Comparison of ENCODE assay signal across 16 mouse cellular contexts in the genomic region with DNA sequence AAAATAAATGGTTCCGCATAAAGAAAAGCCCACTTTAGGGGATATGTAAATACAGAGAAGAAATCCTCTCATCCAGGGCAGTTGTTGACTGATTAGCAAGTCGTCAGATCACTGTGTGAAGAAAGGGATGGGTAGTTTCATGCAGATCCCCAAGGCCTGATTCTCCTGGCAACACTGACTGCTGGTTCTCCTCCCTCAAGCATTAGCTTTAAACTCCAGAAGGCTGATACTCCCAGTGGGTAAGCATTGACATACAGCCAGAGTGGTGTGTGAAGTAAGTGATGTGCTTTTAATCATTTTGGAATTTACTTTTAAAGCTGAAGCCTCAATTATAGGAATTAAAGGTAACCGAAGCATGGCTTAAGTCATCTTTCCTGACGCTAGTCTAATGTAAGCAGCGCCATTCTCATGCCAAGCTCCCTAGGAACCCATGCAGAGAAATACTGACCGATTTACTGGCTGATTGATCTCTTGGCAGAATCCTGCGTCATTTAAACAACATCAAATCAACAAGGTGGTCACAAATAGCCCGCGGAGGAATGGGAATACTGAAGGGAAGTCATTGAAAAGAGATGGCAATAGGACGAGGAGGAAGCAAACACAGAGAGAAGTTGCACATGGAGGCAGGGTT.
DNase-seq lines count a peak whose midpoint lies in the region; ATAC-seq lines count a peak whose summit lies in the region.
"Had no signal": no experiment of that assay in that cellular context is flagged by ENCODE, and none has a peak within 500 bp of the region (broad histone marks: within the 10 kb centered on the region; RNA-seq: fewer than 3 reads in every experiment).

No protein-coding gene starts in this region.

- no peak overlapping the region for H3K27ac ChIP-seq in forebrain, embryonic 14.5 days (ENCODE audit: low read depth, low read length)
- H3K27ac ChIP-seq in forebrain, embryonic 16.5 days (ENCODE audit: low read length) = no peak overlapping the region
- H3K27ac ChIP-seq in midbrain, embryonic 14.5 days (replicated peaks; ENCODE audit: low read depth, low read length) = no peak overlapping the region
- H3K27ac ChIP-seq in midbrain, embryonic 10.5 days (replicated peaks) = no peak overlapping the region
- H3K27ac ChIP-seq in midbrain, embryonic 16.5 days (ENCODE audit: low read length) = no peak overlapping the region
- H3K27ac ChIP-seq: embryonic facial prominence, embryonic 13.5 days; limb, embryonic 15.5 days had no signal

- no peak overlapping the region for H3K4me3 ChIP-seq in forebrain, embryonic 14.5 days (ENCODE audit: low read depth, low read length)
- H3K4me3 ChIP-seq in forebrain, embryonic 16.5 days (replicated peaks; ENCODE audit: low read length) = no peak overlapping the region
- H3K4me3 ChIP-seq in midbrain, embryonic 14.5 days (replicated peaks; ENCODE audit: low read depth, low read length) = no peak overlapping the region
- no peak overlapping the region for H3K4me3 ChIP-seq in midbrain, embryonic 10.5 days
- no peak overlapping the region for H3K4me3 ChIP-seq in midbrain, embryonic 16.5 days (ENCODE audit: low read depth, low read length)
- H3K4me3 ChIP-seq: embryonic facial prominence, embryonic 13.5 days; limb, embryonic 15.5 days had no signal

- no peaks in the 10 kb centered on the region for H3K27me3 ChIP-seq in forebrain, embryonic 14.5 days (replicated peaks; ENCODE audit: control insufficient read depth, insufficient read depth, low read length)
- H3K27me3 ChIP-seq in forebrain, embryonic 16.5 days (replicated peaks; ENCODE audit: control insufficient read depth, insufficient read depth, low read length) = no peaks in the 10 kb centered on the region
- no peaks in the 10 kb centered on the region for H3K27me3 ChIP-seq in midbrain, embryonic 14.5 days (ENCODE audit: control insufficient read depth, insufficient read depth, low read length)
- H3K27me3 ChIP-seq in midbrain, embryonic 10.5 days (ENCODE audit: low read depth, poor library complexity, severe bottlenecking) = no peaks in the 10 kb centered on the region
- H3K27me3 ChIP-seq in midbrain, embryonic 16.5 days (ENCODE audit: control insufficient read depth, insufficient read depth, low read depth, low read length) = no peaks in the 10 kb centered on the region
- H3K27me3 ChIP-seq: embryonic facial prominence, embryonic 13.5 days; limb, embryonic 15.5 days had no signal

- no peak for ATAC-seq in forebrain, embryonic 14.5 days
- ATAC-seq in forebrain, embryonic 16.5 days = no peak
- no peak for ATAC-seq in midbrain, embryonic 14.5 days (ENCODE audit: low FRiP score, low TSS enrichment)
- ATAC-seq in midbrain, embryonic 16.5 days = peak; percentile 71
- ATAC-seq: lung, postnatal 0 days had no signal

- peak; percentile 0 for DNase-seq in forebrain, embryonic 14.5 days (ENCODE audit: low spot score)
- DNase-seq in midbrain, embryonic 14.5 days = peak; percentile 10
- DNase-seq in midbrain, embryonic 10.5 days (ENCODE audit: low spot score) = no peak
- peak; percentile 15 to 19 for DNase-seq in gastrocnemius, adult 8-10 months (ENCODE audit: low spot score in 2 of 2)
- no peak for DNase-seq in heart, postnatal 4 days
- no peak for DNase-seq in right cerebral cortex, postnatal 4 days
- DNase-seq: B cell, adult 2 months; cerebellum, adult 9-10 months; kidney, adult 2 months; kidney, postnatal 10 days; thymus, postnatal 14 days had no signal

- no peak overlapping the region for H3K9ac ChIP-seq in forebrain, embryonic 14.5 days (ENCODE audit: low read length)
- H3K9ac ChIP-seq in forebrain, embryonic 16.5 days (replicated peaks; ENCODE audit: low read depth, low read length) = no peak overlapping the region
- H3K9ac ChIP-seq in midbrain, embryonic 14.5 days (replicated peaks; ENCODE audit: low read length) = no peak overlapping the region
- no peak overlapping the region for H3K9ac ChIP-seq in midbrain, embryonic 16.5 days (ENCODE audit: low read depth, low read length)
- H3K9ac ChIP-seq: embryonic facial prominence, embryonic 13.5 days; limb, embryonic 15.5 days had no signal

- 71% methylated on average over 10 of the region's 10 CpGs for WGBS in forebrain, embryonic 14.5 days
- 66% methylated on average over 10 of the region's 10 CpGs for WGBS in forebrain, embryonic 16.5 days
- WGBS in midbrain, embryonic 14.5 days = 58% methylated on average over 10 of the region's 10 CpGs
- 69% methylated on average over 10 of the region's 10 CpGs for WGBS in midbrain, embryonic 10.5 days
- WGBS in midbrain, embryonic 16.5 days = 57% methylated on average over 10 of the region's 10 CpGs

- no peaks in the 10 kb centered on the region for H3K4me1 ChIP-seq in forebrain, embryonic 14.5 days (ENCODE audit: control insufficient read depth, insufficient read depth, low read length)
- H3K4me1 ChIP-seq in forebrain, embryonic 16.5 days (replicated peaks; ENCODE audit: control insufficient read depth, insufficient read depth, low read length) = no peaks in the 10 kb centered on the region
- H3K4me1 ChIP-seq in midbrain, embryonic 14.5 days (ENCODE audit: control insufficient read depth, insufficient read depth, low read length) = no peaks in the 10 kb centered on the region
- no peaks in the 10 kb centered on the region for H3K4me1 ChIP-seq in midbrain, embryonic 10.5 days
- H3K4me1 ChIP-seq in midbrain, embryonic 16.5 days (ENCODE audit: control insufficient read depth, insufficient read depth, low read length) = no peaks in the 10 kb centered on the region
- H3K4me1 ChIP-seq: embryonic facial prominence, embryonic 13.5 days; limb, embryonic 15.5 days had no signal

- no peak overlapping the region for H3K4me2 ChIP-seq in forebrain, embryonic 14.5 days (ENCODE audit: low read length)
- no peak overlapping the region for H3K4me2 ChIP-seq in forebrain, embryonic 16.5 days (ENCODE audit: low read length)
- H3K4me2 ChIP-seq in midbrain, embryonic 14.5 days (ENCODE audit: low read length) = no peak overlapping the region
- no peak overlapping the region for H3K4me2 ChIP-seq in midbrain, embryonic 16.5 days (ENCODE audit: low read length)
- H3K4me2 ChIP-seq: embryonic facial prominence, embryonic 13.5 days; limb, embryonic 15.5 days had no signal

- no peaks in the 10 kb centered on the region for H3K9me3 ChIP-seq in forebrain, embryonic 14.5 days (replicated peaks; ENCODE audit: control insufficient read depth, low read length)
- H3K9me3 ChIP-seq in forebrain, embryonic 16.5 days (ENCODE audit: control insufficient read depth, low read length) = no peaks in the 10 kb centered on the region
- no peaks in the 10 kb centered on the region for H3K9me3 ChIP-seq in midbrain, embryonic 14.5 days (ENCODE audit: control insufficient read depth, low read length)
- H3K9me3 ChIP-seq in midbrain, embryonic 10.5 days (replicated peaks) = no peaks in the 10 kb centered on the region
- H3K9me3 ChIP-seq in midbrain, embryonic 16.5 days (replicated peaks; ENCODE audit: control insufficient read depth, low read length, poor library complexity, severe bottlenecking) = no peaks in the 10 kb centered on the region
- H3K9me3 ChIP-seq: embryonic facial prominence, embryonic 13.5 days; limb, embryonic 15.5 days had no signal

- no peaks in the 10 kb centered on the region for H3K36me3 ChIP-seq in forebrain, embryonic 14.5 days (ENCODE audit: control insufficient read depth, insufficient read depth, low read length)
- no peaks in the 10 kb centered on the region for H3K36me3 ChIP-seq in forebrain, embryonic 16.5 days (ENCODE audit: control insufficient read depth, insufficient read depth)
- no peaks in the 10 kb centered on the region for H3K36me3 ChIP-seq in midbrain, embryonic 14.5 days (ENCODE audit: control insufficient read depth, insufficient read depth, low read length)
- H3K36me3 ChIP-seq in midbrain, embryonic 10.5 days = no peaks in the 10 kb centered on the region
- H3K36me3 ChIP-seq in midbrain, embryonic 16.5 days (ENCODE audit: control insufficient read depth, insufficient read depth, low read length) = no peaks in the 10 kb centered on the region
- H3K36me3 ChIP-seq: embryonic facial prominence, embryonic 13.5 days; limb, embryonic 15.5 days had no signal

Comparison
In these comparisons a context has a peak if more than half of its experiments do, and no peak if none do; other contexts are left out.
1. DNase-seq: peak in forebrain, embryonic 14.5 days (single experiment), midbrain, embryonic 14.5 days (single experiment) and gastrocnemius, adult 8-10 months (2 of 2); none in midbrain, embryonic 10.5 days (single experiment), heart, postnatal 4 days (single experiment) and right cerebral cortex, postnatal 4 days (single experiment).